Mouse (Mus musculus) common myeloid progenitor, adult 5-6 weeks (primary cell): Measurements from ENCODE around the gene Tnfrsf13b. TPM values are rescaled to one million over a fixed set of nuclear protein-coding genes. Genes with fewer than 3 reads are reported as not detected.

Experiments used
- ATAC-seq: replicated peaks from 2 replicates; pipeline ENCODE4 v1.8.0; 2016; ENCODE audit warnings: low read depth, mild to moderate bottlenecking, moderate TSS enrichment, inconsistent platforms; ENCODE audit not compliant: poor library complexity, severe bottlenecking
- total RNA-seq: library from RNA; stranded (forward); fragments of 200-1000, 187-1606 nt; gene quantifications from 2 replicates; pipeline ENCODE4 v1.2.3, GENCODE M21; 2017

Tnfrsf13b gene
- total RNA-seq = 64.8 and 72.9 TPM in 2 replicates

- ATAC-seq = no peak
Observed at GRCm38 (mm10) chr11:61126606-61127355, at the start of gene Tnfrsf13b. TSS of gene Tnfrsf13b (plus strand) at chr11:61126755.

GRCm38 (mm10) chr11:61081624-61082023, 44.9 kb upstream of the Tnfrsf13b start:
- no peak for ATAC-seq

GRCm38 (mm10) chr11:61090195-61090594, 36.4 kb upstream of the Tnfrsf13b start:
- ATAC-seq = no peak

GRCm38 (mm10) chr11:61091192-61091591, 35.4 kb upstream of the Tnfrsf13b start:
- ATAC-seq = no peak

GRCm38 (mm10) chr11:61091642-61092262, 34.8 kb upstream of the Tnfrsf13b start:
- peak; percentile 65; the same call in 1 of the 2 replicates for ATAC-seq

GRCm38 (mm10) chr11:61098046-61098445, 28.5 kb upstream of the Tnfrsf13b start:
- ATAC-seq = no peak

GRCm38 (mm10) chr11:61102397-61103339, 23.9 kb upstream of the Tnfrsf13b start:
- no peak for ATAC-seq

- peak; percentile 95 for ATAC-seq
Observed at GRCm38 (mm10) chr11:61104241-61104901, 22.2 kb upstream of the Tnfrsf13b start.

- peak; percentile 45 for ATAC-seq
Observed at GRCm38 (mm10) chr11:61108911-61109361, 17.6 kb upstream of the Tnfrsf13b start.

- ATAC-seq = no peak
Observed at GRCm38 (mm10) chr11:61109707-61110106, 16.8 kb upstream of the Tnfrsf13b start.

- no peak for ATAC-seq
Observed at GRCm38 (mm10) chr11:61110113-61110512, 16.4 kb upstream of the Tnfrsf13b start.

- no peak for ATAC-seq
Observed at GRCm38 (mm10) chr11:61110928-61111327, 15.6 kb upstream of the Tnfrsf13b start.

- ATAC-seq = no peak
Observed at GRCm38 (mm10) chr11:61111472-61111871, 15.1 kb upstream of the Tnfrsf13b start.

- no peak for ATAC-seq
Observed at GRCm38 (mm10) chr11:61112323-61112995, 14.1 kb upstream of the Tnfrsf13b start.

GRCm38 (mm10) chr11:61116226-61116625, 10.3 kb upstream of the Tnfrsf13b start:
- peak; percentile 64 for ATAC-seq

- ATAC-seq = no peak
Observed at GRCm38 (mm10) chr11:61119996-61120583, 6.5 kb upstream of the Tnfrsf13b start.

- no peak for ATAC-seq
Observed at GRCm38 (mm10) chr11:61122283-61122768, 4.2 kb upstream of the Tnfrsf13b start.

GRCm38 (mm10) chr11:61122769-61123288, 3.7 kb upstream of the Tnfrsf13b start:
- ATAC-seq = no peak

GRCm38 (mm10) chr11:61123886-61124285, 2.7 kb upstream of the Tnfrsf13b start:
- no peak for ATAC-seq
